Mouse (Mus musculus) thymus, postnatal 10 days (tissue): ENCODE data around the gene Syce2.
"Not testable (repeated sequence)": the region's sequence is repeated elsewhere in the genome, so short reads cannot be mapped to it uniquely, and the experiment has no call there.

Experiments used
- DNase-seq, 2 experiments: peaks; one replicate each; pipeline ENCODE4 v3.0.0; 2021; ENCODE audit warnings: low spot score in 2 of 2

The Syce2 gene

DNA sequence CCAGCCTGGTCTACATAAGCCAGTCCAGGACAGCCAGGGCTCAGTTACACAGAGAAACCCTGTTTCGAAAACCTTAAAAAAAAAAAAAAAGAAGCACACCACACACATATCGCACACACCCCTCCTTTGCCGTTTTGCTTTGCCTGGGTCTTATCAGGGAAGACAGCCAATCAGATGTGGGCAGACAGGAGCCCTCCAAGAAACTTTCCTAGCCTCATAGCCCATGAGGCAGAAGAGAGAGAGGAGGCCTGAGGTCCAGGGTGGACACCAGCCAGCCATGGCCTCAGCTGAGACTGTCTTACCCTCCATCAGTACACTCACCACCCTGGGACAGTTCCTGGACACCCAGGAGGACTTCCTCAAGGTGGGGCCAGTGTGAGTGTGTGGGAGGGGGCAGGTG is 29.8 kb downstream of the Syce2 start, which contains the start of gene Klf1:
Gene Klf1 (plus strand): TSS at position 177 of the 400 bp plus-strand sequence.
- no peak for DNase-seq

DNA sequence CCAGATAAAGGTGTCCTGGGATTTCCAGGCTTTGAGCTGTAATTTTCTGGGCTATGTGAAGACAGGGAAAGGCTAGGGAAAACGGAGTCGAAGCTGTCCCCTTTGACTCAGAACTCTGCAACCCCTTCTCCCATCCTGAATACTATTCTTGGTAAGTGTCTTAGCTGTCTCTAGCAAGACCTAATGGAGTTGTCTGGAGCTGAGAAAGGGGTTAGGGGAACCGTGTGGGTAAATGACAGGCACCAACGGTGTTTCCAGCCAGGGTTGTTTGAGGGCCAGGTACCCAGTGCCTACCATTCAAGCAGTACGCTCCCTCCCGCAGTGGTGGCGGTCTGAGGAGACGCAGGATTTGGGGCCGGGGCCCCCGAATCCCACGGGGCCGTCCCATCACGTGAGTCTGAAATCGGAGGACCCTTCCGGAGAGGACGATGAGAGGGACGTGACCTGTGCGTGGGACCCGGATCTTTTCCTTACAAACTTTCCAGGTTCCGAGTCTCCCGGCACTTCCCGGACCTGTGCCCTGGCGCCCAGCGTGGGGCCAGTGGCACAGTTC is 30.5 kb downstream of the Syce2 start:
- peak; percentile 15 to 31 for DNase-seq

DNA sequence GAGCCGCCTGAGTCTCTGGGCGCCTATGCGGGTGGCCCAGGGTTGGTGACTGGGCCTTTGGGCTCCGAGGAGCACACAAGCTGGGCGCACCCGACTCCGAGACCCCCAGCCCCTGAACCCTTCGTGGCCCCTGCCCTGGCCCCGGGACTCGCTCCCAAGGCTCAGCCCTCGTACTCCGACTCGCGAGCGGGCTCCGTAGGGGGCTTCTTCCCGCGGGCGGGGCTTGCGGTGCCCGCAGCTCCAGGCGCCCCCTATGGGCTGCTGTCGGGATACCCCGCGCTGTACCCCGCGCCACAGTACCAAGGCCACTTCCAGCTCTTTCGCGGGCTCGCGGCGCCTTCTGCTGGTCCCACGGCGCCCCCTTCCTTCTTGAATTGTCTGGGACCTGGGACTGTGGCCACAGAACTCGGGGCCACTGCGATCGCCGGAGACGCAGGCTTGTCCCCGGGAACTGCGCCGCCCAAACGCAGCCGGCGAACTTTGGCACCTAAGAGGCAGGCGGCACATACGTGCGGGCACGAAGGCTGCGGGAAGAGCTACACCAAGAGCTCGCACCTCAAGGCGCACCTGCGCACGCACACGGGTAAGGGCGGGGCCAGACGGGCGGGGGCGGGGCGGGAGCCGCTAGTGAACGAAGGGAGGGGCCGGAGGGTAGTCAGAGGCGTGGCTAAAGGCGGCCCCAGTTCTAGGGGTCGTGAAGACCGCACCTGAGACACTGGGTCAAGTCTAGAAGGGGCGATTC is 31.2 kb downstream of the Syce2 start:
- peak; percentile 92 to 98 for DNase-seq

DNA sequence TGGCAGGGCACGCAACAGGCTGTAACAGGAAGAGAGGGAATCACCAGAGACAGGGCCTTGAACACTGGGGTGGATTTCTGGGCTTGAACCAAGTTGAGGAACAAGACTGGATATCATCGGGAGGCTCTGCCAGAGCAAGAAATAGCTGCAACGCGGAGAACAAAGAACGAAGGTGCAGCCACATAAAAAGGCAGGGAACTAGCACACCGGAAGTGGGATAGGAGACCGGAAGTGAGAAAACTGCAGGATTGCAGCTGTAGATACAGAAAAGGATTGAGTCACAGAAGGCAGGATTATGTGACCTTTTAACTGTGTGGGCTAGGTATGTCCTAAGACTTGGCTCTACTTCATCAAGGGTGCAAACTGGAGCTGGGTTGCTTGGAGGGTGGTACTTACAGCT is 32.4 kb downstream of the Syce2 start:
- DNase-seq: peak in 1 of 2 experiments; percentile 9

DNA sequence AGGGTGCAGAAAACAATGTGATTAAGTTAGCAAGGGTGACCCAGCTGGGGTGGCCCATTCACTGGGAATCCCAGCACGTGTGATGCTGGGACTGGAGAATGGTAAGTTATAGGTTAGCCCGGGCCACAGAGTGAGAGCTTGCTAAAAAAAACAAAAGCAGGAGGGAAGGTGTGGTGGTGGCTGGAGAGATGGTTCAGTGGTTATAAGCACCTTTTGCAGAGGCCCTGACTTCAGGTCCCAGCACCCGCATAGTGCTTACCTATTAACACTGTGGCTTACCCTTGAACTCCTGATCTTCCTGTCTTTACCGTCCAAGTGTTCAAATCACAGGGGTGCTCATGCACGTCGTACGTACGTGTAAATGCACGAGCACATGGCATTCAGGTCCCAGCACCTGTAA is 35.1 kb downstream of the Syce2 start:
- no peak for DNase-seq

DNA sequence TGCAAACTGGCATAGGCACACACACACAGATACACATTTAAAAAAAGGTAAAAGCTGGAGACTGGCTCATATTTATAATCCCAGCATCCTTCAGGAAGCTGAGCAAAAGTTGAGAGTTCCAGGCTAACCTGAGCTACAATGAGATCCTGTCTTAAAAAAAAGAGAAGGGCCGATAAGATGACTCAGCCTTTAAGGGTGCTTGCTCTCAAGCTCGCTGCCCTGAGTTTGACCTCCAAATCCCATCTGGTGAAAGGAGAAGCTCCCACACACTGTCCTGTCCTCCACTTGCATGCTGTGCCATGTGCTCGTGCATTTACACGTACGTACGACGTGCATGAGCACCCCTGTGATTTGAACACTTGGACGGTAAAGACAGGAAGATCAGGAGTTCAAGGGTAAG is 35.6 kb downstream of the Syce2 start:
- DNase-seq: no peak

DNA sequence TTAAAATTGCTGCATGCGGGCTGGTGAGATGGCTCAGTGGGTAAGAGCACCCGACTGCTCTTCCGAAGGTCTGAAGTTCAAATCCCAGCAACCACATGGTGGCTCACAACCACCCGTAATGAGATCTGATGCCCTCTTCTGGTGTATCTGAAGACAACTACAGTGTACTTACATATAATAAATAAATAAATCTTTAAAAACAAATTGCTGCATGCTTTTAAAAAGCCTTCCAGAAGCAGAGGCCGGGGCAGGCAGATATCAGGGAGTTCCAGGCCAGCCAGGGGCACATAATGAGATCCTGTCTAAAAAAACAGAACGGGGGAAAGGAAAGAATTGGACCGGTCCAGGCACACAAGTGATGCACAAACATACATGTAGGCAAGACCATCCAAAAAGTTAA is 36.1 kb downstream of the Syce2 start:
- not testable (repeated sequence) for DNase-seq

DNA sequence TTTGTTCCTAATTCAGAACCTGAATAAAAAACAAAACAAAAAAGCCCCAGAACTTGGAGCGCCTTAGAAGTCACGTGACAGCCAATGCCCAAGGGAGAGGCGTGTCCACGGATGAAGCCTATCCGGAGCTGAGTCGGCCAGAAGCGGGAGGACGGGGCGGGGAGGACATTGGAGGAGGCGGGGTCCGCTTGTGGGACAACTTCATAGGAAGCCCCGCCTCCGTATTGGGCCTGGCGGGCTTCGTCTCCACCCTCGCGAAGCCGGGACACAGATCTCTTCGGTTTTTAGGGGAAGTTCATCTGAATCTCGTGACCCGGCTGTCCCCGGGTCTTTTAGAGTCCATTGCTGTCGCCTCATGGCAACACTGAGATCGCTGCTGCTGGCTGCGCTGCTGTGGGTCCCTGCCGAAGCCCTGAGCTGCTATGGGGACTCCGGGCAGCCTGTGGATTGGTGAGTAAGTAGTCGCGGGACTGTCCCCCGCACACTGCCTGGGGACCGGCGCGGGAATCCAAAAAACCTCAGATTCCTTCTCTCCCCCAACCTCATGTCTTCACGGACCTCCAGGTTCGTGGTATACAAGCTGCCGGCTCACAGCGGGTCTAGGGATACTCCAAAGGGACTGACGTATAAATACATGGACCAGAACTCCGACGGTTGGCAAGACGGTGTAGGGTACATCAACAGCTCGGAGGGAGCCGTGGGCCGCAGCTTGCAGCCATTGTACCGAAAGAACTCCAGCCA is 36.7 kb downstream of the Syce2 start, which contains the start of gene Dnase2a:
Gene Dnase2a (plus strand): TSS at position 140 of the 741 bp plus-strand sequence.
- DNase-seq: peak; percentile 58 to 68

DNA sequence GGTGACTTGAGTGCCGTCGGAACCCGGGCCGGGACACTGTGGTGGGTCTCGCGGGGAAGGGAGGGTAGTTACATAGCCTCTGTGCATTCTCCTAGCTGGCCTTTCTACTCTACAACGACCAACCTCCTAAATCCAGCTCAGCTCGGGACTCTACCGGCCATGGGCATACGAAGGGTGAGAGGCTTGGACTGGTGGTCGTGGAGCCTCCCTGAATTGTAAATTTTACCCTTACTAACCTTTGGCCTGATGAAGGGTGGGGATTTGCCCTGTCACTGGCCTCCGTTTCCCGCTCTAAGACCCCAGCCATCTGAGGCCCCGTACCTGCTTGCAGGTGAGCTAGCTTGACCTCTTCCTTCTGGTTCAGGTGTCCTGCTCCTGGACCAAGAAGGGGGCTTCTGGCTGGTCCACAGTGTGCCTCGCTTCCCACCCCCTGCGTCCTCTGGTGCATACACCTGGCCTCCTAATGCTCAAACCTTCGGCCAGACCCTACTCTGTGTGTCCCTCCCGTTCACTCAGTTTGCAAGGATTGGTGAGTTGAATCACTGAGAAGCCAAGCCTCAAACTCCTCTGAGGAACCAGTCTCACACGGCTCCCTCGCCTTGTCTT is 37.4 kb downstream of the Syce2 start:
- no peak for DNase-seq

DNA sequence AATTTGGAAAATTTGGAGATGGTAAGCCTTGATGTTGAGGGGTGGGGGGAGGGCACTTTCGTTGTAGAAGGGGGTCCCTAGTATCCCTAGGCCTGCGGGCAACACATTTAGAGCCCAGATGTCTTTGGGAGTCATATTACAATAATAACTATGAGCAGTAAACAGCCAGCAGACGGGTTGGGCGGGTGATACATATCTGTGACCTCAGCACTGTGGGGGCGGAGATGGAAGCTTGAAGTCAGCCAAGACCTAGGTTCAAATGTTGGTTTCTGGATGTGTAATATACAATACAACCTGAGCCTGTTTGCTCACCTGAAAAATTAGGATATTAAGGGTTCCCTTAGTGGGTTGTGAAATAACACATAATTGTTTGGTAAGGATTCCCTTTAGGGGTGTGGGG is 38.0 kb downstream of the Syce2 start:
- DNase-seq: no peak

DNA sequence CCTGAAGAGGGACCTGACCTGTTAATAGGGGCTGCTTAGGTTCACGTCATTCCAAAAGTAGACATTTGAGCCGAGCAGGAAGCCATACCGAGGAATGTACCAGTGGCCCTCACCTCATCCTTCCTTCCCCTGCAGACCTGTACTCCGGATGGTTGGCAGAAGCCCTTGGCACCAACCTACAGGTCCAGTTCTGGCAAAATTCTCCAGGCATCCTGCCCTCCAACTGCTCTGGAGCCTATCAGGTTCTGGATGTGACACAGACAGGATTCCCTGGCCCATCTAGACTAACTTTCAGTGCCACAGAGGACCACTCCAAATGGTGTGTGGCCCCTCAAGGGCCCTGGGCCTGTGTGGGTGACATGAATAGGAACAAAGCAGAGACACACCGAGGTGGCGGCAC is 38.6 kb downstream of the Syce2 start:
- no peak for DNase-seq

DNA sequence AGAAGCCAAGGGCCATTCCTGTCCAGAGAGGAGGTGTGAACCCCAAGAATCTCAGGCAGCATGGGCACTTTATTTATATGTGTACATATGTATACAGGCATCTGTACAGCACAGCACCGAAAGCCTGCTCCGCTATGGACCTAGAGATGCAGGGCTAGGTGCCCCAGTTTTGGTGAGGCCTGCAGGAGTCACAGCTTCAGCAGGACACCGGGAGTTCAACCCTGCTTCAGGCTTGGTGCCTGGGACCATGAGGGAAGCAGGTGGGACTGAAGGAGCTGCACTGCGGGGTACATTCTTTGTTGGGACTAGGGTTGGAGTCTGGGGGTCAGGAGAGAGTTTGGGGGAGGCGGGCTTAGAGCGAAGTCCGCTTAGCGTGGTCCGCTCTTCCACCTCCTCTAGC is 39.9 kb downstream of the Syce2 start:
- no peak for DNase-seq

DNA sequence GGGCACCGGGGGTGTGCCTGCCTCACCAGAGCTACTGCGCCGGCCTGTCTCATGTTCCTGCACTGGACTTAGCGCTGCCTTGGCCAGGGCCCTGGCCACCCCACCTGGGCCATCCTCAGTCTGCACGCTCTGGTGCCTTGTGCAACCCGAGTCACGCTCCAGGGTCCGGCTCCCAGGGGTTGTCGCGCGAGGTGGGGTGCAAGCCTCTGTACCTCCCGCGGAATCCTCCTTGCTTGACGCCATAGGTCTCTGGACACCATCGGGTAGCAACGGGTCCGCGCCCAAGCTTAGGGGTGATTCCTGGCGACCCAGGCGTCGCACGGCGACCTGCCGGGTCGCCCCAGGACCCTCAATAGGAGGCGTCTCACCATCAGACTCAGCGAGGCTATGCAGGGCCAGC is 40.5 kb downstream of the Syce2 start:
- no peak for DNase-seq

DNA sequence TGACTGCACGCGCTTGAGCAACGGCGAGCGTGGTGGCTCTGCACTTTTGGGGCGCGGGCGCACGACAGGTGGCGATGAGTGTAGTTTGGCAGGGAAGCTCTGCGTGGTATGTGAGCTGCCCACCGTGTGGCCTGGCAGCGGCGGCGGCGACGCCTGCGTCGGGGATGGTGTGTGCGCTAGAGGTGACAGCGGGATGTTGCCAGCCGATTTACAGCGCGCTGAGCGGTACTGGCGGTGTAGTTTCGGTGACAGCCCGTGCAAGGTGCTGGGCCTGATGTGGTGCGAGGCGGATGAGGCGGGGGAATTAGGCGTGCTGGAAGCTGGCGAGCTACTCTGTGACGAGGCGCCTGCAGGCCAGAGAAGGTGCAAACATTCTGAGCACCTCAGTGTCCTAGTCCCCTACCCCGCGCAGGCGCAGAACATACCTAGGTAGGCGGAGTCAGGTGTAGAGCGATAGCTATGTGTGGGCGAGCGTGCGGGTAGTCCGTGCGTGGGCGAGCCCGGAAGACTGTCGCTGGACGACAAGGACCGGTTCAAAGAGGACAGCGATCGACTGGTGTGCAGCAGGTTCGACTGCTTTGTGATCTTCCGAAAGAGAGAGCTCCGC is 41.1 kb downstream of the Syce2 start:
- DNase-seq: peak; percentile 69 to 70

DNA sequence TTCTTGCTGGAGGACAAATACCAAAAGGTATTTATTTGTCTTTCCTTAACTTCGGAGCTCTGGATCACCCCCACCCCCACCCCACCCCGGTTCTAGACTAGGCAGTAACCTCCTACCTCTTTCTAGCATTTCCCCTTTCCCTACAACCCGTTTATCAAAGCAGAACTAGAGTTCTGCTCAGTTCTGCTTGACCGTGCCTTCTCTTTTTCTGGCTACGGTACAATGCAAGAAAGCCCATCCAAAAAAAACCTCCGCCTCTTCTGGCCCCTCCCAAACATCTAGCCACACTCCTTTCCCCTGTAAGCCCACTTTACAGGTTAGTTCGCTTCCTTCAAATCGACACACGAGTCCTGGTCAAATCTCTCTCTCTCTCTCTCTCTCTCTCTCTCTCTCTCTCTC is 41.6 kb downstream of the Syce2 start:
- DNase-seq: no peak

DNA sequence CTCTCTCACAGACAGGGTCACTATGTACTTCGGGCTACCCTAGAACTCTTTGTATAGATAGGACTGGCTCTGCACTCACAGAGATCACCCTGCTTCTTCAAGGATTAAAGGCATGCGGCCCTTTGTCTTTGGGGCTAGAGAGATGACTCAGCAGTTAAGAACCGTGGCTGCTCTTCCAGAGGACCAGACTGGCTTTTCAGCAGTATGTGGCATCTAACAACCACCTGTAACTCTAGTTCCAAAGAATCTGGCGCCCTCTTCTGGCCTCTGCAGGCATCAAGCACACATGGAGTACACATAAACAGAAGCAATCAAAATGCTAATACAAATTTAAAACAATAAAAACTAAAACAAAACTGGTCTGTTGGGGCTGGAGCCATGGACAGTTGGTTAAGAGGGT is 42.0 kb downstream of the Syce2 start:
- DNase-seq: peak in 1 of 2 experiments; percentile 37

DNA sequence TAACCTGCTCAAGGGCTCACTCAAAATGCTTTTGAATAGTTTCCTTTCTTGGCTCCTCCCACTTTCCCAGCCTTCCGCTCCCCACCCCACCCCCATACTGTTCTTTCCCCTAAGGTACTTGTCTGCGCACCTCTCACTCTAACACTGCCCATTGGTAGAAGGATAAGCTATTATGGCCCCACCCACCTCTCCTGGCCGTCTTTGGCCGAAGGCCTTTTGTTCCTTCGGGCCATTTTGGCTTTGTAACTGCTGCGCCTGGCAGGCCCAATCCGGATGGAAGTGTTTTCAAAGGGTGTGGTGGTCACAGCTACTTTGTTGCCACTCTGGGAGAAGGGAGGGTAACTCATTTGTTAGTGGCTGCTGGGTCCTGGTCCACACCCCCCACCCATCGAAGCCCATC is 43.4 kb downstream of the Syce2 start:
- DNase-seq: no peak

DNA sequence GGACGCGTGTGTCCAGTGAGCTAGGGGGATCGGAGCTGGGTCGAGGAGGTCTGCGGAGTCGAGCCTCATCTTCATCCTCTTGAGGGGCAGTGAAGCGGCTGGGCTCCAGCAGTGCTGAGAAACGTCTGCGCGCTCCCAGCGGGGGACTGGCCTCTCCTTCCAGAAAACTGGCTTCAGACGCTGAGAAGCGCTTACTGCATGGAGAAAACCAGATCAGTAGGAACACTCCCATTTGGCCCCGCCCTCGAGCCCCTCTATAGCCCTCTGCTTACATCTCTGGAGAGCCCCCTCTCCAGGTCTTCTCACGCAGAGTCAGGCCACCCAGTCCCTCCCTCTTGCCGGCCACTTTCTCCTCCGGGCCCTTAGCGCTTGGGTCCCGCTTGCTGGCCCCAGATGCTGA is 45.9 kb downstream of the Syce2 start:
- DNase-seq: no peak

DNA sequence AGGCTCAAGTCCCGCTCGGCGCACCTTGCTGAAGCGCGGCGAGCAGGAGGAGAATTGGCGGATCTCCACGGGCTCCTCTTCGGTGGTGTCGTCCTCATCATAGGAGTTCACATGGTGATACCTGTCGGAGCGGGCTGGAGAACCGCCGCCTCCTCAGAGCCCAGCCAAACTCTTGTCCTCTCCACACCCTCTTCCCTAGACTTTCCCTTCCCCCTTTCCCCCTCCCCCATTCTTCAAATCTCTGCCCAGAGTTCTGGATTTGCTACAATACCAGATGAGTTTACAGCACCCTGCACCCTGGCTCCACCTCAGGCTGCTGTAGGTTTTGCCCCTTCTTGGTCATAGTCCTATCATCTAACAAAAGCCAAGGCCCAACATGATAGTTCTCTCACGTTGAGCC is 46.7 kb downstream of the Syce2 start:
- no peak for DNase-seq

DNA sequence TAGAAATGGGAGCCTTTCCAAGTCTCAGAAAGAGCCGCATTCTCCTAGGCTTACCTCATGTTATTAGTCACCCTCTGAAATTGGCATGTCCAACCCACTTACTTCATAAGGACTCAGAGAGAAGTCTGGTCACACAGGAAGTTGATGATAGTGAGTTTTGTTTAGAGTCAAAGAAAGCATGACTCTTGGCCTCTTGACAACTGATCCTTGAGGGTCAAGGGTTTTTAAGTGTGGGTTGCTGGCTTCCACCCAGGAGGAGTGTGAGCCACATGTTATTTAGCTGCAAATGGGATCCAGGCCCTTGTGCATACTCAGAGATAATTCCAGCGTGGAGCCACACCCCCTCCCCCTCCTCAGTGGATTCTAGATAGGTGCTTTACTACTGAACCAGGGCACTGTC is 49.7 kb downstream of the Syce2 start:
- DNase-seq: no peak

DNA sequence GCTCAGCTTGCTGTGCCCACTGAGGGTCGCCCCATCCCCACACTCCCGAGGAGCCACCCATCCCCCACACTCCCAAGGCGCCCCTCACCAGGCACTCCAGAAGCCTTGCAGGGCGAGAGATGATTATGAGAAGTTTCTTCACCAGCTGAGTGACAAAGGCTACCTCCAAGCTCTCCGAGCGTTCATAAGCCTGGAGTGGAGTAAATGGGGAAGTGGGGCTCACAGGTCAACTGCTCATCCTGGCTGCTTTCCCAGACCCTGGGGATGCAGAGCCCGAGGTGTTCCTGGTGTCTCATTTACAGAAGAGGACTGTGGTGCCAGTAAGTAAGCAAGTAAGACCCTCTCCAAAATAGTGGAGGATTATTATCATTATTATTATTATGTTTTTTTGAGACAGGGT is 53.6 kb downstream of the Syce2 start:
- DNase-seq: no peak

DNA sequence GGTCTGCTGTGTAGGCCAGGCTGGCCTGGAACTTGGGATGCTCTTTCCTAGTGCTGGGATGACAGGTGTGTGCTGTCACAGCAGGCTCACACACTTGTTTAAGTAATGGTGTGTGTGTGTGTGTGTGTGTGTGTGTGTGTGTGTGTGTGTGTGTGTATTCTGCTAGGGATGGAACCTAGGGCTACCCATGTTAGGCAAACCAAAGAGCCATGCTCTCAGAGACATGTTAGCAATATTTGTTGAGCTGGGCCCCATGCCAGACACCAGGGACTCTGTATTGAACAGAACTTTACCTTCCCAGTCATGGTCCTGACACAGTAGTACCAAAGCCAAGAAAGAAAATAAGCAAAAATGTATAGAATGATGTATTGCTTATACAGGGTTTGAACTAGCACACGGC is 55.6 kb downstream of the Syce2 start:
- DNase-seq: no peak
